ENCODE assay signal across 11 mouse cellular contexts in genomic region chr12:110082921-110083320, GRCm38 (mm10).
DNase-seq lines count a peak whose midpoint lies in the region; ATAC-seq and TF ChIP-seq lines count a peak whose summit lies in the region.
"Had no signal": no experiment of that assay in that cellular context is flagged by ENCODE, and none has a peak within 500 bp of the region (broad histone marks: within the 10 kb centered on the region; RNA-seq: fewer than 3 reads in every experiment).

No protein-coding gene starts in this region.

- H3K4me1 ChIP-seq in lung, embryonic 15.5 days: peaks cover 1% of the 10 kb centered on the region; the same call in 1 of the 2 replicates
- peaks cover 4% of the 10 kb centered on the region; the same call in 1 of the 2 replicates for H3K4me1 ChIP-seq in limb, embryonic 11.5 days (ENCODE audit: control insufficient read depth, insufficient read depth, low read length)

- no peak overlapping the region for H3K27ac ChIP-seq in lung, embryonic 15.5 days
- H3K27ac ChIP-seq in limb, embryonic 11.5 days (replicated peaks; ENCODE audit: low read depth, low read length): no peak overlapping the region
- H3K27ac ChIP-seq in layer of hippocampus, adult 2 months: no peak overlapping the region
- H3K27ac ChIP-seq: macrophage had no signal

- H3K4me3 ChIP-seq in lung, embryonic 15.5 days: no peak overlapping the region
- no peak overlapping the region for H3K4me3 ChIP-seq in limb, embryonic 11.5 days (ENCODE audit: low read depth, low read length)
- H3K4me3 ChIP-seq in layer of hippocampus, adult 2 months: no peak overlapping the region

- 0 out of 2 replicates have a peak, but pooled peaks have one; percentile 25 for ATAC-seq in lung, embryonic 15.5 days (ENCODE audit: borderline replicate concordance, extremely low read depth, low FRiP score, low TSS enrichment)
- ATAC-seq in limb, embryonic 11.5 days (ENCODE audit: insufficient number of reproducible peaks, low FRiP score, low TSS enrichment, low read depth): 0 out of 2 replicates have a peak, but pooled peaks have one; percentile 31

- H3K9ac ChIP-seq in lung, embryonic 15.5 days: no peak overlapping the region
- no peak overlapping the region for H3K9ac ChIP-seq in limb, embryonic 11.5 days (ENCODE audit: low read length)

- no peak for TF ChIP-seq CTCF in layer of hippocampus, adult 2 months (conservative IDR thresholded peaks at IDR 0.05)

- H3K27me3 ChIP-seq in lung, embryonic 15.5 days: no peaks in the 10 kb centered on the region
- no peaks in the 10 kb centered on the region; the same call in 1 of the 2 replicates for H3K27me3 ChIP-seq in limb, embryonic 11.5 days (ENCODE audit: control insufficient read depth, insufficient read depth, low read length)

- H3K4me2 ChIP-seq in lung, embryonic 15.5 days: no peak overlapping the region
- H3K4me2 ChIP-seq in limb, embryonic 11.5 days (ENCODE audit: low read depth, severe bottlenecking): no peak overlapping the region

- H3K9me3 ChIP-seq in lung, embryonic 15.5 days: no peaks in the 10 kb centered on the region
- no peaks in the 10 kb centered on the region for H3K9me3 ChIP-seq in limb, embryonic 11.5 days (ENCODE audit: control insufficient read depth, low read length)

- DNase-seq in lung, adult 18-20 months: no peak
- peak; percentile 71 for DNase-seq in embryo, embryonic 10 days (ENCODE audit: low spot score)
- DNase-seq in kidney, adult 11 months: peak; percentile 38
- no peak for DNase-seq in limb, embryonic 11.5 days (ENCODE audit: low spot score)
- no peak for DNase-seq in layer of hippocampus, adult 2 months (ENCODE audit: low spot score in 2 of 2)
- DNase-seq in thymus, postnatal 10 days (ENCODE audit: low spot score in 2 of 2): no peak
- DNase-seq in cerebellum, adult 9-10 months: no peak
- DNase-seq: cerebellum, adult 2 months; thymus, adult 2 months had no signal

- H3K36me3 ChIP-seq in lung, embryonic 15.5 days: no peaks in the 10 kb centered on the region
- no peaks in the 10 kb centered on the region for H3K36me3 ChIP-seq in limb, embryonic 11.5 days (ENCODE audit: control insufficient read depth, insufficient read depth, low read length)

- WGBS in lung, embryonic 15.5 days: 27% methylated on average over 13 of the region's 13 CpGs
- WGBS in limb, embryonic 11.5 days: 8% methylated on average over 13 of the region's 13 CpGs

Comparison
In these comparisons a context has a peak if more than half of its experiments do, and no peak if none do; other contexts are left out.
1. DNase-seq: peak in embryo, embryonic 10 days (single experiment) and kidney, adult 11 months (single experiment); none in lung, adult 18-20 months (0 of 2), limb, embryonic 11.5 days (single experiment), layer of hippocampus, adult 2 months (0 of 2), thymus, postnatal 10 days (0 of 2) and cerebellum, adult 9-10 months (single experiment).